Mouse (Mus musculus) cerebellum, adult 8-10 months (tissue): ENCODE measurements around the gene Slc1a7.

Experiments used
- DNase-seq: peaks from one replicate; pipeline ENCODE4 v3.0.0; 2022

Gene Slc1a7

DNA sequence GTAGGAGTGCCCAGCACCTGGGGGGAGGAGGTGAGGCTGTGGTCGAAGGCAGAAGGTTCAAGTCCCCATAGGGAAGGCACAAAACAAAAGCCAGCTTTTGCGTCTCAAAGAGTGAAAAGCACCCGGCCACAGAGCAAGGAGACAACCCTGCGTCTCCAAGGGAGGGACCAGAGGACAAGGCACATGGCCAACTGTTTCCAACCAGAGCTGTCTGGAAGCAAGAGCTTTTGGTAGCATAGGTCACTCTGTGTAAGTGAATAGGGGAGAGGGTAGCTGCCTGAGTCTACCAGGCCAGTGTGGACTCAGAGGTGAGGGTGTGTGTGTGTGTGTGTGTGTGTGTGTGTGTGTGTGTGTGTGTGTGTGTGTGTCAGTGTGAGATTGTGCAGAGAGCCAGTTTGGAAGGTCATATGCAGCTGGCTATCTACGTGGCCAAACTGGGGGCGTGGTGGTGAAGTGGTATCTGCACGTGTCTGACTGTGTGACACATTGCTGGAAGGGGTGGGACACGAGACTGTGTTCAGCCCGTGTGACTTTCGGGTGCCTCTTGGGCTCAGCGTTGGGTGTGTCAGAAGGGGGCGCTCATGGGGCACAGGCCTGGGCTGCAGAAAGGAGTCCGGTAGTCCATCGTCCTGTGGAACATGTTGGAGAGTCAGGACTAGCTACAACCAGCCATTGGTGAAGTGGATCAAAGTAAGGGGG is 47.1 kb downstream of the Slc1a7 start:
- DNase-seq = no peak

DNA sequence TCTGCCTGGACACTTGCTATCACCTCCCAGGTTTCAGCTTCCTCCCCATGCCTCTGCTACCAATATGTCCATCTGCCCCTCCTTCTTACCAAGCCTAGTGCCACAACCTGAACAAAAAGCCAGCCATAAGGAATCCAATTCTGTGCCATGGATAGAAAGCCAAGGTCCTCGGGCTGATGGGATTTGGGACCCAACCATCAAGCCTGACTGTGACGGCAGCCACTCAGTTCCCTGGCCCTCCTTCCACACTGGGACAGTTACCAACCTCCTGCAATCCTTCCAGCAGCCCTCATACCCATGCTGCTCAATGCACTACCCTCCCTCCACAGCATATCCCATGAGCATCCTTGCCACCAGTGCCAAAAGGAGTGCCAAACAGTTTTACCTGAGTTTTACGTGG is 48.2 kb downstream of the Slc1a7 start:
- peak; percentile 37 for DNase-seq

DNA sequence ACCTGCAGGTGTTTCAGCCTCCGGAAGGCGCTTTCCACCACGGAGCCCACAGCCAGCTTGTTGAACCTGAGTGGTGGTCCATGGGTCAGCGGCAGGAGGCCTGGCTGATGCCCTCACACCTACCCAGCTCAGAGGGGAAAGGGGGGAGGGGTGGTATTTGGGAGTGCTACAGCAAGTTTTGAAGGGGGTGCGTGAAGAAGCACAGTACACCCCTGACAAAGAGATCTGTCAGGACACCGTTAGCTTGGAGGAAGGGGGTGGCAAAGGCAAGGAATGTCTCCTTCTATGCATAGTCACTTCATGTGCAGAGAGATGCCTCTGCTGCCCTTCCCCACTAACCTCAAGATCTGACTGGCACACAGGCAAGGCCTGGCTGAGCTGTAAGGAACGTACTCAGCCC is 49.7 kb downstream of the Slc1a7 start:
- DNase-seq = no peak

DNA sequence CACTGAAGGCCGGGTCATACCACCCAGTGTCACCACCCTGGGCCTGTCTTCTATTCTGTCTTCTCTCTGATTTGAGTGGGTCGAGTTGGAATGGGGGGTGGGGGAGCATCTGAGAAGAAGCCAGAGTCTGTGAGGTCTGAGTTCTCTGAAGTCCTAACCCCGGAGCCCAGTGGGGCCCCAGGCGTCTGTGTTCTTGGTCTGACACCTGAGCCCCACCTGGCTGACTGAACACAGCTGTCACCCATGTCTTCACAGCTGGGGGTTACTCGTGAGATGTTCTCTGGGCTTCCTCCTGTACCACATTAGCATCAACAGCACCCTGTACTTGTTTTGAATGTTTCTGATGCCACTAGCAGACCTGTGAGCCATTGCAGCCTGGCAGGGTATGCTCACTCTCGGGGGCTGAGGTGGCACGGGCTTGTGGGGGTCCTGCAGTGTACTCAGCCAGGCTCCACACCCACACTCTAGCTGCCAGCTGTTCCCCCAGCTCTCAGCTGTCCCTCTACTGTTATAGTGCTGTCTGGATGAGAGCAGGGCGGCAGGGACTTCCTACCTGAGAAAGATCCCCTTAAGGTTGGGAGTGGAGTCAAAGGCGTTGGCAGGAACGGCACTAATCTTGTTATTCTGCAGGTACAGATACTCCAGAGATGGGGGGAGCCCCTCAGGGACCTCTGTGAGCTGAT is 50.2 kb downstream of the Slc1a7 start:
- no peak for DNase-seq

DNA sequence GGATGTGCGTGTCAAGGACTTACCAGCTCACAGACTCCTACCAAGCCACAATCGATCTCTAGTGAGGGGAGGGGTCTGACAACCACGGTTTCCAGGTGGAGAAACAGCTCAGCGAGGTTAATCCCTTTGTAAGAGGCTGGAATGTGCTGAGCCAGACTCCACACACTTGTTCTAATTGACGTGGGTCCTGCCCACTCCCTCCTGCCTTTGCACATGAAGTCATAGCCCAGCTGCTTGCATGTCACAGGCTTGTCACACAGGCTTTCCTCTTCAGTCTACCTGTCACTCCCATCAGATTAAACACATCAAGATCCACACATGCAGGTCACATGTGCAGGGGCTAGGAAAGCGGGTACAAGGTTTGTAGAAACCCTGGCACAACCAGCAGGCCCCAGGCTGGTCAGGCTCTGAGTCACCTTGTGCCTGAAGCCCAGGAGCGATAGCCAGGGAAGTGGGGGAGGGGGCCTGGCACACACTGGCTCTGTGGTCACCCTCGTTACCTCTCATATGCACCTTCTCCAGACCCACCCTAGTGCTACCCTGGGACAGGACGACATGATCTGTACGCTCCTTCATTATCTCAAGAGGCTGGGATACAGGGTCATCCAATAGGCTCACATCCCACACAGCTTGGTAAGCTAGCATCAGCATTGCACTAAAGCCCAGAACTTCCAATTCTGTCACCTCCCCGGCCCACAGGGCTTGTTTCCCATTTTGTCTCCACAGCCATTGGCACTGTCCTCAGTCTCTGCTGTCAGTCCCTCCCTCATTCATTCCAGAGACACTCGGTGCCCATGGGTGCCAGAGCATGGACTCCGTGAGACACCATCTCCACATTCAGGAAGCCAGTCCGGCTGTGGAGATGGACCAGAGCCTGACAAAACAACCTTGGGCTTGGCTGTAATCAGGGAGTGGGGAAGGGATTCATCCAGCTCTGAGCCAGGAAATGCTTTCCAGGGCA is 51.1 kb downstream of the Slc1a7 start:
- no peak for DNase-seq

DNA sequence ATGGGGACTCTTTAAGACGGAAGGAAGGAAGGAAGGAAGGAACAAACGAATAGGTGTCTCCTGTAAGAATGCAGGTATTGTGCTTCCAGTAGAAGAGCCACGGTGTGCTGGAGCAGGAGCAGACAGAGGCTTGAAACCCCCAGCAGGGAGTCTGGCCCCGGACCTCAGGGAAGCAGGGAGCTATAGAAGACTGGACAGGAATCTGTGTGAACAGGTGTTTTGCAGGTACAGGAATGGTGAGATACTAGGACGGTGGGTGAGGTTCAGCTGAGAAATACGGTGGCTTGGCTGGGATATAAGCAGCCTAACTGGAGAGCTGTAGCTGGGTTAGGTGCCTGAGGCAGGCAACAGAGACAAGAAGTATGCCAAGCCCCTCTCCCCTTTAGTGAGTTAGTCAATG is 52.0 kb downstream of the Slc1a7 start:
- DNase-seq = no peak

DNA sequence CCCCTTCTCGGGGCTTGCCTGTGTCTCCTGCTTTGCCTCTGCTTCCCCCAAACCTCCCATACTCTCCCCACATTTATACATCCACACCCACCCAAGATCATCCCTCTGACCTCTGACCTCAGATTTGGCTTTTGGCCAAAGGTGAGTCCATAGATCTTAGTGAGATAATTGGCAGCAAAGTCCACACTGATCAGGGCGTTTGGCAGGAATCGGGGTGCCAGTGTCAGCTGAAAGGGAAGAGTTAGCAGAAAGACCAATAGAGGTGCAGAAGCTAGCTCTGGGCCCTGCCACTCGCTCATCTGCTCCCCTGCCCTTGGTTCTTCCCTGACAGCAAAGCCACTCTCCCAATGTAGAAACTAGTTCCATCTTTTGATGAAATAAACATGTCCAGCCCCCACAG is 55.1 kb downstream of the Slc1a7 start:
- no peak for DNase-seq

DNA sequence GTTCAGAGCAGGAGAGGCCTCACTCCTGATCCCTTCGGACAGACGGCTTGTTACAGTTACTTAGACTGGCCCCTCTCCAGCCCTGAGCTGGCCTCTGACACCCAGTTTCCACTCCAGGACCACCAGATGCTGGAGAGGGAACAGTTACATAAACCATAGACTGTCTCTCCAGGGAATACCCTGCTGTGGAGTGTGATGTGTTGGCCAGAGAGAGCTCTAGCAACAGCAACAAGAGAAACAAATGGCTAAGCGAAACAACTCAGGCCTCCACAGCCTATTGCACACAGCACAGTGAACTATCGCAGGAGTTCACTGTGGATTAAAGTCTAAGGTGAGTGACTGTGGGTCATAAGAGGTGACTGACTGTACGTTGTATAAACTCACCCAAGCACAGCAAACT is 56.5 kb downstream of the Slc1a7 start:
- DNase-seq = no peak

DNA sequence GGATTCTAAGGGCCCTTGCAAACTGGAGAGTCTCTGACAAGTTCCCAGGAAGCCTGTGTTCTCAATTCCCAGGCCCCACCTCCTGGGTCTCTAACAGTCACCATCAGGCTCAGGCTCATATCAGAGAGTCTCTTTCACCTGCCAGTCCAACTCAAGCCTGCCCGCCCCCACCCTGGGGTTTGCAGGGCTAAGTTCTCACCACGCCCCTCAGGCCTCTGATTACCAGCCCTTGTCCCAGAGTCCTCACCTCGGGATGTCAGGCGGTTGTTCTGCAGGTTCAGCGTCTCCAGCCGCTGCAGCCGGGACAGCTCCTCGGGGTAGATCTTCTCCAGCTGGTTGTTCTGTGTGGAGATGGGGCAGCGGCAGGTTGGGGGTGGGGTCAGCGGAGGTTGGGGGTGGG is 57.1 kb downstream of the Slc1a7 start:
- DNase-seq = no peak

DNA sequence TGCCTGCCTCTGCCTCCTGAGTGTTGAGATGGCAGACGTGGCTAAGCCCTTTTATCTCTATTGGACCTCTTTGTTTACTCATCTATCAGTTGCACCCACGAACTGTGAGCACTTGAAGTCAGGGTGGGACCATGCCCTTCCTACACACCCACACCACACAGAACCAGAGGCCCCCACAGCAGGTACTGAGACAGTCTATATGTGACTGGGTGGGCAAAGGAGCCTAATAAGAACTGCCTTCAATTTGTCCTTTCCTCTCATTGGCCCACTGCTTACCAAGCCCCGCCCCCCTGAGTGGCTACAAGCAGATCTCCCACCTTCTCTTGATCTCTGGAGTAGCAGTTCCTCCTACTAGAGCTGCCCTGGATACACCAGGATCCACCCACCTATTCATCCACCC is 58.1 kb downstream of the Slc1a7 start:
- DNase-seq = no peak

DNA sequence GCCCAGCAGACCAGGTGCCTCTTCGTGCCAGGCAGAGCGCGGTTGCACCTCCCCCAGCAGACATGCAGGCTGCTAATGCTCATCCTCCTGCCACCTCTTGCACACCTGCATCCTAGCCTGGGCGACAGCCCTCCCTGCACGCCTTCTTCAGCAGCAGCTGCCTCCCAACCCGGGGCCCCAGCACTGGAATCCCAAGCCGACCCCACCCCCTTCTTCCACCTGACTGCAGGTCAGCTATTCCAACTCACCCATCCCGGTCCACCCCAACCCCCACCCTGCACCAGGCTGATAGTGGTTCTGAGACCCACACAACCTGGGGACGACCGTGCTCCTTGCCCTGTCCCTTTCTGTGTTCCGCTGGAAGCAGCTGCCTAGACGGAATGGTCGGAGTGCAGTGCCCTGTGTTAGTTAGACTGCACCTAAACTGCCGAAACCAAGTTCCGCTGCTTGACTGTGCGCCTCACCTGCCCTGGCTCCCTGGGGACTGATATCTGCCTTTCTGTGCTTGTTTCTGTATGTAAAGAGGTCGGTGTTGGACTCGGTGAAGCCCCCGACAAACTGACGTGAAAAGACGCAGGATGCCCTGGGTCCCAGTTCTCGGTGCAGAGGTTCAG is 62.9 kb downstream of the Slc1a7 start:
- DNase-seq = no peak

DNA sequence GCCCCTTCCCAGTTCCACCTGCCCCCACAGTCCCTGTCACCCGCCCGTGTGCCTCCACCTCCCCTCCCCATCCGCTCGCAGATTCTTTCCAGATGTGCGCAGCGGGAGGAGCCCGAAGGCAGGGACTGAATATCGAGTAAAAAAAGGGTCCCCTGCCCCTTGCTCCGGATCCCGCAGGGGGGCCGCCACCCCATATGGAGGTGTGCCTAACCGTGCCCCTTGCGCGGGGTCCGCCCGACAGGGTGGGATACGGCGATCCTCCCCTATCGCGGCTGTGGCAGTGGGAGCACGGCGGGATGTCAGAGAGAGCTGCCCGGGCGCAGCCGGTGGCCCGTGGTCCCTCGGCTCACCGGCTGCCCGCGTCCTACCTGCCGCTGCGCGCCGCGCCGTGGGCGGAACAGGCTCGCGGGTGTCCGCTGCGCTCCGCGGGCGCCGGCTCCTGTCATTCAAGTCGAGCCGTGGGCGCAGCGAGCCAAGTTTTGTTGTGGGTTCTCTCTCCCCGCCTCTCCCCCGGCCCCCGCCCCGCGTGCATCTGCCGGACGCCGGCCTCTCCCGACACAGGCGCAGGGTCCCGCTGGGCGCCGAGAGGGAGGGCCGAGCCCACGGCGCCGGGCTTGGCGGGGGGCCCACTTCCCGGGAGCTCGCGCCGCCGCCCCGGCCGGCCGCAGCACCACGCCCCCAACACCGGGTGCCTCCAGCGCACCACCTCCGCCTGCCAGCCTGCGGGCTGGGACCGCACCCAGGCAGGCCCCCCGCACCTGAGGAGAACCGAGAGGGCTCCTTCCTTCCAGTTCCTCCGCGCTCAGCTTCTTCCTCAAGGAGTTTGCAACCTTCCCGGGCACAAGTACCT is 63.6 kb downstream of the Slc1a7 start:
- DNase-seq = peak; percentile 26

DNA sequence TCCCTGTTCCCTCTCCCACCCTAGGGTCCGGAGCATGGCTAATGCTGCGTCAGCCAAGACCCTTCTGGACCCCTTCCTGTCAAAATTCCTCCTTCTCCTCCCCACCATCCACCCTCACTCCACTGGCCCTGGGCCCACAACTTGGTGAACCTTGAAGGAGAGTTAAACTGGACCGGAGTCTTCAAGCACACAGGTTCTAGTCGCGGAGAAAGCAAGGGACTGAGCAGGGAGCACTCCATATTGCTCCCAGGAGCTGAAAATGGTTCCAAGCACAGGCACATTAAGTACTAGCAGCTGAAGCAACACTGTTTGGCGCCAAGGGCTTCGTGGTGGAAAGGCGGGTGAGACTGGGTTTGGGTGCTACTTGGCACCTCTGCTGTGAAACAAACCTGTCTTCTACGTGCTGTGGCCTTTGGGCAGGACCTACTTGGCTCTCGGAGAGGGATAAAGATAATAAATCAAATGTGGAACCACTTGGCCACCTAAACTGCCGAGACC is 64.3 kb downstream of the Slc1a7 start:
- DNase-seq = no peak

DNA sequence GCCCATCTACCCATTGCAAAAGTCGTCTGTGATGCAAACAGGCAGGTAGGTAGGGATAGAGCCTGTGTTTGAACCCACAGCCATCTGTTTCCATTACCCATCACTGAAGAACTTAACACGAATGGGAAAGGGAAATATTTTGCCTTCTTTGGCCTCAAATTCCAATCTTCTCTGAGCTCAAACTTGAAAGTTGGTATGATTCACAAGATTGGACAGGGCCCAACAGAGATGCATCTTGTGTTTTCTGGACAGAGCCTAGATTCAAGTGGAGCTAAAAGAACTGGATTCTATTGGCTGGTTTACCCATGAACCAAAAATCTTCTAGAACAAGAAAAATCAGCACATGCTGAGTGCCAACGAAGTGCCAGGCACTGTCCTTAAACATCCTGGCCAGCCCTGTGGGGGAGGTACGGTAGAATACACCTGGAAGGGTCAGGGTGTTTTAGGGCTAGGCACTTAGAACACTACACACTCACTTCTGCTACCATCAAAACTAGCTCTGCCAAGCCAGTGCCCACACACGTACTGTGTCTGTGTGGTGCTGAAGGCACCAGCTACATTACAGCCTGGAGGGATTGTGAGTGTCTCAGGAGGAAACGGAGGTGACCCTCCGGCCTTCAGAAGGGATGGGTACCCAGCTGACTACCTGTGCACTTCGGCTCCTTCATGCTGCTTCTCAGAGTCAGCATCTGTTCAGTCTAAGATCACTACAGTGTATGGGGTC is 65.1 kb downstream of the Slc1a7 start:
- DNase-seq = no peak

DNA sequence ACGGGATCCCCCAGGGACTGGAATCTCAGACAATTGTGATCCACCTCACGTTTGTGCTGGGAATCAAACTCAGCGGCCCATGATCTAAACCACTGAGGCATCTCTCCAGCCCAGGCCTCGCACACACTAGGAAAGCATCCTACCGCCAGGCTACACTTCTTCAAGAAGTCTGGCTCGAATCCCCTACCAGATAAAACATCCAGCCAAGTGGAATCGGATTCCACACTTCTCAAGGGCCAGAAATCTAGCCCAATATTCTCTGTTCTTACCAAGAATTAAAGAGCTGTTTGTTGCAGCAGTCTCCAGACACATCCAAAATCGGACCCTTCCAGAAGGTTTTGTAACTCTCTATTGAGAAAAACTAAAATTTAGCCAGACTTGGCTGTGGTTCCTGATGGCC is 68.9 kb downstream of the Slc1a7 start:
- no peak for DNase-seq

DNA sequence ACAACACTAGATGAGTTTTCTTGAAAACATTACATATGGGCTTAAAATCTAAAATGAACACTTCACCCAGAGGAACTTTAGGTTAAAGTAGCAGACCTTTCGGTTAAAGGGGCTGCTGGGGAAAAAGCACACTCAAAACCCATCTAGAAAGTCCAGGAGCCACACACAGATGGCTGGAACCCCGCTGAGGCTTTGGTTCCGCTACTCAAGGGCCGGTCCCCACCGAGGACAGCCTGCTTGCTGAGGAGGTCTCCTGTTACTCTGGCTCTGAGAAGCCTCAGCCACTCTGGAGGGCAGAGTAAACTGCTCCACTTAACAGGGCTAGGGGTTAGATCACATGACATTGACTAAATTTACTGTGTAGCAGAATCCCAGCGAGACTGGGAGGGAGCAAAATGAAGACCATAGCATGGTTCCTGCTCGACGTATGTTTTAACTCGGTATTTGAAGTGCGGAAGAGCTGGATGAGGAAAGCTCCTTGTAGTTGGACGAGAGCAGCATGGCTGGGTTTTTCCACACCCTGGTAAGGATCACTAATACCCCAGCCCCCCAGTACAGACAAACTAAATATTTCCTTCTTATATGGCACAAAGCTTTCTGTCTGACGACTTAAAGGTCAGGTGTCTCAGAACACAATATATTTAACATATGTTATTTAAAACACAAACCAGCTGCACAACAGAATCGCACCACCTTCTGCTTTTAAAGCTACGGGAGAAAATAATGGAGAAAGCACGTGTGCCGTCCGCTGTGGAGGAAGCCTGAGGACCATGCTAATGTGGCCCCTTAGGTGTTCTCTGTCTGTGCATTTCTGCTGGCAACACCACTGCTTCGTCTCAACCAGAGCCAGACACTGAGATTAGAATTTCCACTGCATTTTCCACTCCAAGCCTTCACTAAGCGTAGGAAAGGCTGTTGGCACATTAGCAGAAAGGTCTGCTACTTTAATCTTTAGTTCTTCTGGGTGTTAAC is 77.3 kb downstream of the Slc1a7 start:
- DNase-seq = no peak

DNA sequence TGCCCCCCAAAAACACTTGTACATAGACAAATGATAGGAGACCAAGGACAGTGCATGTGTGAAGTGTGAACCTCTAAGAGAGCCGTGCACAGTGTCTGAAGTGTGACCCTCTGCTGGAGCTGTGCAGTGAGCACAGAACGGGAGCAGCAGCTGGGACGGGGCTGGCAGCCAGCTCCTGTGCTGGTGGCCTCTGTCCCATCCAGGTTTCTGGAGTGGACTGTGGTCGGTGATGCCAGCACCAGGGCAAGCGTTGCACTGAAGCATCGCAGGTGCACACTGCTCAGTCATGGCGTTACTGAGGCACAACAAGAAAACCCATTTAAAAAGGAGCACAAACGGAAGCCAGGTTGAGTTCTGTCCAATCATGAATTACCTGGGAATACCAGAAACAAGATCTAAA is 78.0 kb downstream of the Slc1a7 start:
- DNase-seq = no peak

DNA sequence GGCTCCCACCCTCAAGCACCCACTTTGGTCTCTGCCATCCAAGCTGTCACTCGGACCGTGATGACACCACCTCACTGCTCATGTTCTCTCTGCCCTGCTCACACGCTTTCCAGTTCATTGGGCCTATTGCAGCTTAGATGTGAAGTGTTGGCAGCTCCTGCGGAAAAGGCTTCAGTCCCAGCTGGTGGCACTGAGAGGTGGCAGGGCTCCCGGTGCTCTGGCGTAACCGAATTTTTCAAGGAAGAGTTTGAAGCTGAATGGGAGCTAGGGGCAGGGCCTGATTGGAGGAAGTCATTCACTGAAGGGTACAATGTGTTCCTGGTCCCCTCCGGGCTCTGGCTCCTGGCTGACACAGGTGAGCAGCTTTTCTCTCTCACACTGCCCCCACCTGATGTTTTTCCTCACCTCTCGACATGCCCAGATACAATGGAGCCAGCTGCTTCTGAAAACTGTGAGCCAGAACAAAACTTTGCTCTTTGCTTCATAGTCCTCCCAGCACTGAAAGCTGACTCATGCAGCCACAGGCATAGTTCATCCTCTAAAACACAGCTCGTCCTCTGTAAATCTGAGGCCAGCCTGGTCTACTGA is 83.6 kb downstream of the Slc1a7 start:
- DNase-seq = peak; percentile 64

DNA sequence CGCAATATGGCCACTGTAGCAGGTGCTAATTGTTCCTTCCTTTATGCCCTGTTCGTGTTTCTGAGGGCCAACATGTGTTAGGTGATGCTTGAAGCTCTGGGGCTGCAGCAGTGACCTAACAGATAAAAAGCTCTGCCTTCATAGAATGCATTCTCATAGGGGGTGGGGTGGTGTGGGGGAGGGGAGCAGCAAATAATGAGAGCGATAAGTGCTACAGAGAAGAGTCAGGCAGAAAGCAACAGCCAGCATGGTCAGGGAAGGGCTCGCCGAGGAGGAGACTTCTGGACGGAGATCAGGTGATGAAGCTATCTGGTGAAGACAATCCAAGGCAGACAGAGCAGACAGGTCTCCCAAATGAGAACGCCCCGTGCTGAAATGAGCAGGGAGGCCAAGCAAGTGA is 84.5 kb downstream of the Slc1a7 start:
- no peak for DNase-seq

DNA sequence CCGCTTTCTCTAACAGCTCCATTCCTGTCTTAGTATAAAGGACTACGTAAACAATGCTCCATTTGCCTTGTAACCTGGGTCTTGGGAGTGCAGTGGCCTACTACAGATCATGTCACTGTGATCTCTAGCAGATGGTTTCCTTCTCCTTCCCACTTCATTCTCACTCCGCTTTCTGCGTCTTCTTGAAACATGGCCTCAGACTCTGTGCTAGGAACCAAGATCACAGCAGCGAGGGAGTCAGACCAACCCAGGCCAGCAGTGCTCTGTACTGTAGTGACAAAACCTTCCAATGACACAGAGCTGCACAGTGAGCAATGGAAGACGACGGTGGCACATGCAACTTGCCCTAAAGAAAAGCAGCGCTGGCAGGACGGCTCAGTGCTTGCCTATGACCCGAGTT is 87.7 kb downstream of the Slc1a7 start:
- DNase-seq = no peak
